ENCODE assay signal across 8 mouse cellular contexts in genomic region chr4:133583690-133584058, GRCm38 (mm10). TPM values are rescaled to one million over a fixed set of nuclear protein-coding genes. Genes with fewer than 3 reads are reported as not detected.
A peak's percentile ranks its signal among the peaks of the same experiment; 100 is the strongest.
DNase-seq lines count a peak whose midpoint lies in the region; ATAC-seq and TF ChIP-seq lines count a peak whose summit lies in the region.

No protein-coding gene starts in this region.

- H3K9ac ChIP-seq in intestine, embryonic 14.5 days (ENCODE audit: low read length): peak overlapping the region; percentile 90

- no peaks in the 10 kb centered on the region for H3K27me3 ChIP-seq in embryonic facial prominence, embryonic 10.5 days (replicated peaks; ENCODE audit: low read depth, poor library complexity, severe bottlenecking)
- no peaks in the 10 kb centered on the region for H3K27me3 ChIP-seq in intestine, embryonic 14.5 days (replicated peaks; ENCODE audit: control insufficient read depth, insufficient read depth, low read length)

- intact Hi-C loops in left cerebral cortex, adult 2 months (cut with DNase I): no loop called here
- intact Hi-C loops in left cerebral cortex, postnatal 14 days (cut with DNase I): no loop called here

- peak overlapping the region; percentile 99 for H3K4me2 ChIP-seq in intestine, embryonic 14.5 days (ENCODE audit: low read length)

- peak overlapping the region; percentile 72 for H3K4me3 ChIP-seq in left cerebral cortex, adult 2 months
- peak overlapping the region; percentile 97 for H3K4me3 ChIP-seq in embryonic facial prominence, embryonic 10.5 days
- H3K4me3 ChIP-seq in intestine, embryonic 14.5 days (ENCODE audit: low read depth, low read length): peak overlapping the region; percentile 92

- peak overlapping the region; percentile 92 for H3K27ac ChIP-seq in left cerebral cortex, adult 2 months
- H3K27ac ChIP-seq in embryonic facial prominence, embryonic 10.5 days (replicated peaks): peak overlapping the region; percentile 85
- H3K27ac ChIP-seq in intestine, embryonic 14.5 days (ENCODE audit: low read depth): peak overlapping the region; percentile 74; the same call in 1 of the 2 replicates

- ATAC-seq in intestine, embryonic 14.5 days (replicated peaks; ENCODE audit: low FRiP score, low TSS enrichment, low read depth): peak; percentile 43; the same call in 1 of the 2 replicates
- ATAC-seq in monocyte, adult 5-6 weeks (replicated peaks; ENCODE audit: insufficient number of reproducible peaks, low FRiP score, low TSS enrichment, poor library complexity, severe bottlenecking): 0 out of 2 replicates have a peak, but pooled peaks have one; percentile 2

- H3K36me3 ChIP-seq in embryonic facial prominence, embryonic 10.5 days (replicated peaks): peaks cover 74% of the 10 kb centered on the region
- peaks cover 58% of the 10 kb centered on the region for H3K36me3 ChIP-seq in intestine, embryonic 14.5 days (ENCODE audit: control insufficient read depth, insufficient read depth, low read length)

- H3K4me1 ChIP-seq in embryonic facial prominence, embryonic 10.5 days: peaks cover 18% of the 10 kb centered on the region
- peaks cover 13% of the 10 kb centered on the region for H3K4me1 ChIP-seq in intestine, embryonic 14.5 days (replicated peaks; ENCODE audit: control insufficient read depth, insufficient read depth, low read length)

- no peak for TF ChIP-seq CTCF in left cerebral cortex, adult 2 months (IDR thresholded peaks at IDR 0.05)

- no peaks in the 10 kb centered on the region for H3K9me3 ChIP-seq in embryonic facial prominence, embryonic 10.5 days
- no peaks in the 10 kb centered on the region for H3K9me3 ChIP-seq in intestine, embryonic 14.5 days (ENCODE audit: control insufficient read depth, low read length)

- WGBS in embryonic facial prominence, embryonic 10.5 days: 64% methylated on average over 6 of the region's 6 CpGs
- 65% methylated on average over 6 of the region's 6 CpGs for WGBS in intestine, embryonic 14.5 days

- DNase-seq in left cerebral cortex, adult 2 months (ENCODE audit: extremely low spot score in 1 of 2, low spot score in 2 of 2): no peak
- DNase-seq in left cerebral cortex, postnatal 14 days (ENCODE audit: low spot score in 2 of 2): no peak
- DNase-seq in embryonic facial prominence, embryonic 10.5 days (ENCODE audit: low spot score): no peak
- DNase-seq in intestine, embryonic 14.5 days (ENCODE audit: low spot score): no peak
- no peak for DNase-seq in thymus, postnatal 25 days
- no peak for DNase-seq in adrenal gland, postnatal 4 days (ENCODE audit: low spot score in 2 of 2)
- no peak for DNase-seq in frontal cortex, postnatal 14 days (ENCODE audit: low spot score in 2 of 2)

RNA-seq across cellular contexts. Expression of gene Gpn2, which starts 0.5 kb away (rescaled TPM):
- total RNA-seq in left cerebral cortex, adult 2 months (2021): 10 to 100 TPM in 1 of 2 experiments, 1 to 10 TPM in 1; 9.4 to 12.3 TPM
- total RNA-seq in left cerebral cortex, postnatal 14 days (2021): 10 to 100 TPM in 1 of 2 experiments, 1 to 10 TPM in 1; 9.5 to 10.6 TPM
- polyA plus RNA-seq in embryonic facial prominence, embryonic 10.5 days (2016; fragmentation: Nextera tagmentation; extraction: Ambion mirVana): 29.4 and 30.9 TPM in 2 replicates
- polyA plus RNA-seq in intestine, embryonic 14.5 days (2014; fragmentation: Nextera tagmentation; extraction: Ambion mirVana): 19.8 TPM in 2 replicates
- total RNA-seq in monocyte, adult 5-6 weeks (2017): 6.9 to 18.7 TPM (median 16.5 TPM) in 3 replicates
- 10 to 100 TPM; 13.7 to 16.6 TPM for total RNA-seq in adrenal gland, postnatal 4 days (2021)

RNA-seq across cellular contexts. Expression of gene Gpatch3, which starts 9.1 kb away (rescaled TPM):
- total RNA-seq in left cerebral cortex, adult 2 months (2021): 1 to 10 TPM; 8.5 to 8.7 TPM
- 1 to 10 TPM; 9.2 to 9.6 TPM for total RNA-seq in left cerebral cortex, postnatal 14 days (2021)
- 10.7 and 12.2 TPM in 2 replicates for polyA plus RNA-seq in embryonic facial prominence, embryonic 10.5 days (2016; fragmentation: Nextera tagmentation; extraction: Ambion mirVana)
- polyA plus RNA-seq in intestine, embryonic 14.5 days (2014; fragmentation: Nextera tagmentation; extraction: Ambion mirVana): 6.9 and 7.5 TPM in 2 replicates
- 30.9 to 41.9 TPM (median 32.6 TPM) in 3 replicates for total RNA-seq in monocyte, adult 5-6 weeks (2017)
- total RNA-seq in adrenal gland, postnatal 4 days (2021): 10 to 100 TPM; 10.4 to 14.5 TPM

RNA-seq across cellular contexts. Expression of gene Sfn, which starts 18.3 kb away (rescaled TPM):
- 1 to 10 TPM; 1.7 to 2.6 TPM for total RNA-seq in left cerebral cortex, adult 2 months (2021)
- 1 to 10 TPM; 1.0 to 1.4 TPM for total RNA-seq in left cerebral cortex, postnatal 14 days (2021)
- 27.6 and 35.7 TPM in 2 replicates for polyA plus RNA-seq in embryonic facial prominence, embryonic 10.5 days (2016; fragmentation: Nextera tagmentation; extraction: Ambion mirVana)
- 39.2 and 42.7 TPM in 2 replicates for polyA plus RNA-seq in intestine, embryonic 14.5 days (2014; fragmentation: Nextera tagmentation; extraction: Ambion mirVana)
- 6.3 to 20.1 TPM (median 7.1 TPM) in 3 replicates for total RNA-seq in monocyte, adult 5-6 weeks (2017)
- 1 to 10 TPM; 3.7 to 4.3 TPM for total RNA-seq in adrenal gland, postnatal 4 days (2021)

RNA-seq across cellular contexts. Expression of gene Nr0b2, which starts 30.5 kb away (rescaled TPM):
- not detected for total RNA-seq in left cerebral cortex, adult 2 months (2021)
- not detected for total RNA-seq in left cerebral cortex, postnatal 14 days (2021)
- 0.17 TPM in 1 of 2 replicates, not detected in the other for polyA plus RNA-seq in embryonic facial prominence, embryonic 10.5 days (2016; fragmentation: Nextera tagmentation; extraction: Ambion mirVana)
- polyA plus RNA-seq in intestine, embryonic 14.5 days (2014; fragmentation: Nextera tagmentation; extraction: Ambion mirVana): 3.2 and 5.4 TPM in 2 replicates
- total RNA-seq in monocyte, adult 5-6 weeks (2017): not detected in 3 replicates
- total RNA-seq in adrenal gland, postnatal 4 days (2021): 10 to 100 TPM; 20.2 to 24.6 TPM

RNA-seq across cellular contexts. Expression of gene Nudc, which starts 37.9 kb away (rescaled TPM):
- total RNA-seq in left cerebral cortex, adult 2 months (2021): 100 to 1,000 TPM; 143 to 156 TPM
- 100 to 1,000 TPM; 102 TPM for total RNA-seq in left cerebral cortex, postnatal 14 days (2021)
- 489 and 518 TPM in 2 replicates for polyA plus RNA-seq in embryonic facial prominence, embryonic 10.5 days (2016; fragmentation: Nextera tagmentation; extraction: Ambion mirVana)
- polyA plus RNA-seq in intestine, embryonic 14.5 days (2014; fragmentation: Nextera tagmentation; extraction: Ambion mirVana): 231 and 236 TPM in 2 replicates
- total RNA-seq in monocyte, adult 5-6 weeks (2017): 88.6 to 116 TPM (median 99.8 TPM) in 3 replicates
- total RNA-seq in adrenal gland, postnatal 4 days (2021): 100 to 1,000 TPM; 129 to 136 TPM
